Mouse (Mus musculus) limb, embryonic 10.5 days (tissue): ENCODE measurements at regions not wholly inside any gene's neighbourhood (a gene's known extent, or its start where the extent isn't known, plus 50 kb on each side); places are given as distances from the start of the nearest gene placed in this dataset.

Source experiments
- DNase-seq: peaks from one replicate; pipeline ENCODE4 v3.0.0-alpha.2; 2017; ENCODE audit warnings: low spot score
- H3K27ac ChIP-seq: fragments of 300-500 bp; sonication (generic); 2 replicates; pipeline ENCODE4 v1.5.1; 2016; ENCODE audit warnings: mild to moderate bottlenecking
- H3K27me3 ChIP-seq: fragments of 300-500 bp; sonication (generic); 2 replicates; pipeline ENCODE4 v1.6.1; 2016; ENCODE audit warnings: low read depth, mild to moderate bottlenecking; ENCODE audit not compliant: poor library complexity, severe bottlenecking
- H3K36me3 ChIP-seq: fragments of 300-500 bp; sonication (generic); 2 replicates; pipeline ENCODE4 v1.6.1; 2016; ENCODE audit warnings: mild to moderate bottlenecking, moderate library complexity
- H3K4me1 ChIP-seq: fragments of 300-500 bp; sonication (generic); 2 replicates; pipeline ENCODE4 v1.6.1; 2016
- H3K4me3 ChIP-seq: fragments of 300-500 bp; sonication (generic); 2 replicates; pipeline ENCODE4 v1.5.1; 2016; ENCODE audit warnings: mild to moderate bottlenecking, moderate library complexity
- H3K9me3 ChIP-seq: fragments of 300-500 bp; sonication (generic); replicated peaks from 2 replicates; pipeline ENCODE4 v1.6.1; 2016; ENCODE audit warnings: mild to moderate bottlenecking
- WGBS: fragments of 180-500 bp; shearing (Covaris S2); methylation state at CpG from one replicate; pipeline ENCODE4 v1.1.7; 2016; 5-methylcytosine and 5-hydroxymethylcytosine counted together

DNA sequence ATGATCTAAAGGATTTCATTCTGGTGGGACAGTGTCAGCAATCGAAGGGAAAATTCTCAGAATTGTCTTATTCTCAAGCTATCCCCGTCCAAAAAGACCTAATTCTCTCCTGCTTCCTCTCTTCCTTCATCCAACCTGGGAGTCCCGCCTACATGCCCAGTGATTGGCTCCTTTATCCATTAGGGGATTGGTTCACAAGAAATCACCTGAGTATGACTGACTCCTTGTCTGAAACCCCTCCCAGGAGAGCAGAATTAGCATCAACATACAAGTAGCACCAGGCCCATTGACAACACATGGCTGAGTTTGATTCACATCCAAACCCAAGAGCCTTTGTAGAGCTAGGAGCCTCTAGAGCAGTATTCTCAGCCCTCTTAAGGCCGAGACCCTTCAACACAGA, 148.9 kb downstream of the Zfp706 start:
- Histone ChIP-seq H3K27me3 (no peaks in the 10 kb centered on the region), H3K4me3 (no peak overlapping the region), H3K4me1 (no peaks in the 10 kb centered on the region), H3K36me3 (no peaks in the 10 kb centered on the region), H3K9me3 (no peaks in the 10 kb centered on the region), H3K27ac (no peak overlapping the region)
- no peak for DNase-seq
- WGBS: 79% methylated on average over 4 of the region's 4 CpGs

DNA sequence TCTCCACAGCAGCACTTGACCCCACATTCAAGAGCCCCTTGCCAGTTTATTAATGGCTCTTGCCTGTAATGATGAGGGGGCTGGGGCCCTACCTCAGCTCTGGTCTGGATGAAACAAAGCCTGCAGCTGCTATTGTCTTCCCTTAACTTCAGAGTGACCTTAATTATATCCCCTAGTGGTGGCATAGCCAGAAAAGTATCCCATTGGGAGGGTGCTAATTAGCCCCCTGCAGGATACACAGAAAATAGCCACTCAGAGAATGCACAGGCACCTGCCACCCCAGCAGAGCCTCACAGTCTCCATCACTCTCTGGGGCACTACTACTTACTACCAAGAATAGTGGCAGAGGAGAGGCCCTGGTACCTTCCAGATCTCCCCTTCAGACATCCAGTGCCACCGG, 150.0 kb downstream of the Zfp706 start:
- H3K4me1 ChIP-seq: no peaks in the 10 kb centered on the region
- H3K27ac ChIP-seq: no peak overlapping the region
- H3K27me3 ChIP-seq: no peaks in the 10 kb centered on the region
- WGBS: 76% methylated on average over 1 of the region's 1 CpGs
- no peaks in the 10 kb centered on the region for H3K9me3 ChIP-seq
- no peak for DNase-seq
- H3K36me3 ChIP-seq: no peaks in the 10 kb centered on the region
- no peak overlapping the region for H3K4me3 ChIP-seq

DNA sequence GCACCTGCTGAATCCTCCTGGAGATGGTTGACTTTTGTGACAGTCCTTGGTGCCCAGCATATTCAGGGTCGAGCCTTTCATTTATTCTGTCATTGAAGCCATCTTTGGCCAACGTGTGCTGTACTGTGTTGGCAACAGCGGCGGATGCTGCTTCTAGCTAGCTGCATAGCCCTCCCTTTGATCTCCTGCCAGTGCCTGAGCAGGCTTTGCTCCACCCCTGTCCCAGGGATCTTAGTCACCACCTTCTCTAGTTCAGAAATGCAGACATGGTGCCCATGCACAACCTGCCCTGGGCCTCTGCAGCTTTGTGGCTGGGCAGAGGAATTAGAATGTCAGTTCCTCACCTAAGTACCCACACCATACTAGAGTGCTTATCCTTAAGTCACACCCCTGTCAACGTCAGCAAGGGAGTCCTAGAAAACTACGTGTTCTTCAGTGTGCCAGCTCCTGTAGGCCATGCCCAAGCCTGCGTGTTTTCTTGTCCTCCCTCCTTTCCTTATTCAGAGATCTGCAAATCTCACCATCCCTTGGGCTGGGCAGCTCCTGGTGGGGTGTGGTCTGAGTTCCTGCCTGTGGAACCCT, 151.9 kb downstream of the Zfp706 start:
- WGBS: 75% methylated on average over 7 of the region's 7 CpGs
- Histone ChIP-seq H3K27ac (no peak overlapping the region), H3K27me3 (no peaks in the 10 kb centered on the region), H3K4me3 (no peak overlapping the region), H3K9me3 (no peaks in the 10 kb centered on the region), H3K4me1 (no peaks in the 10 kb centered on the region), H3K36me3 (no peaks in the 10 kb centered on the region)
- no peak for DNase-seq

DNA sequence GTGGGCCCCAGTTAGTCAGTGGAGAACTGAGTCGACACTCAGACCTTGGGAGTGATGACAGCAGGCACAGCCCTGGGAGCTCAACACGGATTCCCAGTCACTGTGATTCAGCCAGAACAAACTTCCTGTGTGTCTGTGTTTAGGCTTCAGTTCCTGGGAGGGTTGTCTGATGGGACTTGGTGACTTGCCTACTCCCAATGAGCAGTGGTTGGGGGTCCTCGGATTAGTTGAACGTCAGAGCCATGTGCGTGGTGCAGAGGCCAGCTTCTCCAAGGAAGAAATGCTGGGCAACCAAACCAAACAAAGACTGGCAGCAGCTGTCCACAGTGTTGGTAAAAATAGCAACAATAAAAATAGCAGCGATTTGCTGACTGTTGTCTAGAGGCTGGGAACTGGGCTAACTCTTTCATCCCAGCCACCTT, 152.7 kb downstream of the Zfp706 start:
- no peak overlapping the region for H3K27ac ChIP-seq
- DNase-seq: no peak
- H3K4me1 ChIP-seq: no peaks in the 10 kb centered on the region
- WGBS: 73% methylated on average over 6 of the region's 6 CpGs
- H3K27me3 ChIP-seq: no peaks in the 10 kb centered on the region
- H3K4me3 ChIP-seq: no peak overlapping the region
- H3K9me3 ChIP-seq: no peaks in the 10 kb centered on the region
- H3K36me3 ChIP-seq: no peaks in the 10 kb centered on the region

DNA sequence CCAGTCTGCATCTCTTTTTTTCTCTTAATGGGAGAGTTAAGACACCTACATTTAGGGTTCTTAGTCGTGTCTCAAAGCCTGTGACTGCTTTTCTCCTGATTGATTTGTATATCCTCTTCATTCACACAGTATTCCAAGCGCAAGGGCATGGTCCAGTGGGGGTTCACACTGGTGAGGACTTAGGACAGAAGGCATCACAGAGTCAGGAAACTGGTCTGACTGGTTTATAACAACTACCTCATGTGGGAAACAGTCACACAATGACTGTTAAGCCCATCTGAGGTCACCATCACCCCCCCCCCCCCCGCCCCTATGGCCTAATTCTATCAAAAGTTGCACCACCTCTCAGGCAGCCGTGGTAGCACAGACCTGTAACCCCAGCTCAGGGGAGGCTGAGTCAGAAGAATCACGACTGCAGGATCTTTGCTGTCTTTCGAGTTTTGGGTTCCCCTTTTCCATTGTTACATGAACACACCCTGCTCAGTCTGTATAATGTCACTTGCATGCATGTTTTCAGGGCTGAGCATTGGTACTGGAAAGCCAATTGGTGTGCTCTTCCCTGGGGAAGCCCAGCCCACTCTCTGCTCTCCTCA, 155.2 kb downstream of the Zfp706 start:
- H3K27ac ChIP-seq: no peak overlapping the region
- 69% methylated on average over 6 of the region's 6 CpGs for WGBS
- H3K9me3 ChIP-seq: no peaks in the 10 kb centered on the region
- no peak for DNase-seq
- H3K36me3 ChIP-seq: no peaks in the 10 kb centered on the region
- no peak overlapping the region for H3K4me3 ChIP-seq
- H3K4me1 ChIP-seq: no peaks in the 10 kb centered on the region
- no peaks in the 10 kb centered on the region for H3K27me3 ChIP-seq

DNA sequence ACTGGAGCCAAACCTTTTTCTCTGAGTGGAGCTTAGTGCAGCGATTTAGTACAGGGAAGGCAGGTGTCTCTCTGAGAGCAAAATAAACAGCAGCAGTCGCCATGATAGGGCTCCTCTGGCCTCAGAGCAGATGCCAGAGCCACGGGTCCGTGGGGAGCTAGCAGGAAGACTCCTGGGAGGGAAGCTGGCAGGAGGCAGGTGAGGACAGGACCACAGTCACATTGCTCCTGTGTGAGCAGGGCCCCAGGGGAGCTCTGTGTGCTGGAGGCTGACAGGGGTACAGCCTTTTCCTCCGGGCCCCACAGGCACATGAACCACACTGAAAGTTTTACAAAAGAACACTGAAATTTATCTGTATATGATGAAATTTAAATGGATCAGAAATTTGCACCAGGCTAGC, 159.3 kb downstream of the Zfp706 start:
- no peak overlapping the region for H3K27ac ChIP-seq
- H3K36me3 ChIP-seq: no peaks in the 10 kb centered on the region
- 56% methylated on average over 5 of the region's 5 CpGs for WGBS
- H3K4me3 ChIP-seq: no peak overlapping the region
- no peaks in the 10 kb centered on the region for H3K4me1 ChIP-seq
- DNase-seq: no peak
- no peaks in the 10 kb centered on the region for H3K27me3 ChIP-seq
- no peaks in the 10 kb centered on the region for H3K9me3 ChIP-seq

DNA sequence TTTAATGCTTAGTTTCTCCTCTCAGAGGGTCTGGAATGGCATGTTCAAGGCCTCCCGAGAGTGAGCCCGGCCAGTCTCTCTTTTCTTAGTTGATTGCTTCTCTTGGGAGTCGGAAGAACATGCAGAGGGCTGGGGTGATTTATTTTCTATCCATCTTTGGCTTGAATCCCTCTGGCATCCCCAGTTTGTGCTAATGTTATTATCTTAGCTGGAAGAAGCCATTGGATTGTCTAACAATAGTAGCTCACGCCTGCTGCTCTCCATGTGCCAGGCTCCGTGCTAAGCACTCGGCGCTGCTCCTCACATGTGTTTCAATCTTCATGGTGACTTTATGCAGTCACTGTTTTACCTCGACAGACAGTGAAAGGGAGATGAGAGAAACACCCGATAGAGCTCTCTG, 160.8 kb downstream of the Zfp706 start:
- Histone ChIP-seq H3K4me1 (0 out of 2 replicates have a peak, but pooled peaks cover 4% of the 10 kb centered on the region), H3K4me3 (no peak overlapping the region), H3K36me3 (no peaks in the 10 kb centered on the region), H3K27ac (no peak overlapping the region), H3K9me3 (no peaks in the 10 kb centered on the region), H3K27me3 (no peaks in the 10 kb centered on the region)
- DNase-seq: no peak
- 89% methylated on average over 9 of the region's 9 CpGs for WGBS
